Mouse (Mus musculus) ES-Bruce4 (cell line): ENCODE measurements around the gene Dlgap5.

Source experiments
- CTCF ChIP-seq: IDR thresholded peaks from one replicate; pipeline ENCODE4 v1.8.1; 2011; ENCODE audit warnings: low read depth, low read length
- POLR2A ChIP-seq: IDR thresholded peaks from one replicate; pipeline ENCODE4 v1.8.1; 2011; ENCODE audit warnings: low read length; ENCODE audit not compliant: insufficient read depth

- TF ChIP-seq CTCF: no peak
- TF ChIP-seq POLR2A: no peak
Measured at GRCm38 (mm10) chr14:47367461-47367860, 50.7 kb downstream of the Dlgap5 start, which contains the start of gene Lgals3.
